In the genomic region with DNA sequence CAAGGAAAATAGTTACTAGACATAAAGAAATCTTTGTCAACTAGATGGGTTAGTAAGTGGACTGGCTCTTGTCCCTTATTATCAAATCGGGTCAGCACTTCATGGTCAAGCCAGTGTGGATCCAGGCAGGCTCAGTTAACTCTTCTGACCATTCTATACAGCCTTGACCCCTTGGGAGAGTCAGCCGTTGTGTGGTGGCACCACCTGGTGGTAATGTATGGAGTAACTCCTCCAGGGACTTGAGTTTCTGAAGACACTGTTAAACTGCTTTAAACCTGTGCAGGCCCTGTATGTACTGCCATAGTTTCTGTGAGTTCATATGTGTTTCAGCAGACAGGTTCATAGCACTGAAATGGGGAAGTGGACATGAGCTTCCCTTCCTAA, we compare ENCODE assay signal across 9 mouse cellular contexts. TPM values are rescaled to one million over a fixed set of nuclear protein-coding genes. Genes with fewer than 3 reads are reported as not detected.
DNase-seq lines count a peak whose midpoint lies in the region; ATAC-seq and TF ChIP-seq lines count a peak whose summit lies in the region.
"Had no signal": no experiment of that assay in that cellular context is flagged by ENCODE, and none has a peak within 500 bp of the region (broad histone marks: within the 10 kb centered on the region; RNA-seq: fewer than 3 reads in every experiment).

No protein-coding gene starts in this region.

- 0 out of 2 replicates have a peak, but pooled peaks have one; percentile 54 for ATAC-seq in hindbrain, embryonic 13.5 days (ENCODE audit: low FRiP score)
- peak; percentile 79 for ATAC-seq in megakaryocyte-erythroid progenitor cell, adult 5-6 weeks (replicated peaks; ENCODE audit: low FRiP score, low TSS enrichment, poor library complexity, severe bottlenecking)

- no peak overlapping the region for H3K9ac ChIP-seq in hindbrain, embryonic 13.5 days
- H3K9ac ChIP-seq: limb, embryonic 12.5 days had no signal

- 9% methylated on average over 2 of the region's 2 CpGs for WGBS in hindbrain, embryonic 13.5 days
- 1% methylated on average over 2 of the region's 2 CpGs for WGBS in small intestine, adult 2 months

- no peak overlapping the region for H3K4me2 ChIP-seq in hindbrain, embryonic 13.5 days
- H3K4me2 ChIP-seq: limb, embryonic 12.5 days had no signal

- H3K4me3 ChIP-seq in hindbrain, embryonic 13.5 days = no peak overlapping the region
- H3K4me3 ChIP-seq in small intestine, adult 2 months (ENCODE audit: low read depth, low read length) = no peak overlapping the region
- H3K4me3 ChIP-seq: limb, embryonic 12.5 days had no signal

- H3K9me3 ChIP-seq in hindbrain, embryonic 13.5 days = no peaks in the 10 kb centered on the region
- H3K9me3 ChIP-seq: limb, embryonic 12.5 days had no signal

- peak; percentile 61 for DNase-seq in MN1 (ENCODE audit: low spot score)
- peak; percentile 78 for DNase-seq in cerebellum, adult 11-12 months
- DNase-seq in frontal cortex, adult 2 months (ENCODE audit: extremely low spot score in 1 of 2, low spot score in 1 of 2) = peak; percentile 38 to 87
- DNase-seq in left cerebral cortex, adult 11 months (ENCODE audit: low spot score) = peak; percentile 25
- no peak for DNase-seq in T-cell, adult 2 months (ENCODE audit: low spot score)

- H3K27me3 ChIP-seq in hindbrain, embryonic 13.5 days = no peaks in the 10 kb centered on the region
- no peaks in the 10 kb centered on the region for H3K27me3 ChIP-seq in small intestine, adult 2 months (ENCODE audit: control insufficient read depth, insufficient read depth, low read length)

- H3K4me1 ChIP-seq in hindbrain, embryonic 13.5 days (replicated peaks) = 0 out of 2 replicates have a peak, but pooled peaks cover 8% of the 10 kb centered on the region
- H3K4me1 ChIP-seq in small intestine, adult 2 months (ENCODE audit: control insufficient read depth, insufficient read depth, insufficient read length, low read length) = no peaks in the 10 kb centered on the region

- no peak for TF ChIP-seq POLR2A in small intestine, adult 2 months (IDR thresholded peaks at IDR 0.05; ENCODE audit: low read depth, low read length)

- TF ChIP-seq CTCF in small intestine, adult 2 months (IDR thresholded peaks at IDR 0.05; ENCODE audit: extremely low read depth, insufficient read length, insufficient replicate concordance, low read depth, low read length) = peak; percentile 72; the same call in 1 of the 2 replicates

- H3K27ac ChIP-seq in hindbrain, embryonic 13.5 days = no peak overlapping the region
- H3K27ac ChIP-seq in small intestine, adult 2 months (ENCODE audit: insufficient read depth, low read depth, low read length) = no peak overlapping the region
- H3K27ac ChIP-seq: limb, embryonic 12.5 days had no signal

- H3K36me3 ChIP-seq in hindbrain, embryonic 13.5 days = no peaks in the 10 kb centered on the region
- no peaks in the 10 kb centered on the region for H3K36me3 ChIP-seq in small intestine, adult 2 months (ENCODE audit: control insufficient read depth, insufficient read depth, low read length)
- H3K36me3 ChIP-seq: limb, embryonic 12.5 days had no signal

RNA-seq across cellular contexts. Expression of a gene that starts 35.0 kb away (rescaled TPM):
- 9.4 and 10.4 TPM in 2 replicates for polyA plus RNA-seq in frontal cortex, adult 2 months (2012; rRNA removed)
- polyA plus RNA-seq in hindbrain, embryonic 13.5 days (2015; fragmentation: Nextera tagmentation; extraction: Ambion mirVana) = 7.7 and 8.9 TPM in 2 replicates
- total RNA-seq in megakaryocyte-erythroid progenitor cell, adult 5-6 weeks (2014; fragmentation: Nextera tagmentation) = not detected in 2 replicates
- not detected in 2 replicates for total RNA-seq in megakaryocyte-erythroid progenitor cell, adult 5-6 weeks (2017)
- 1.0 and 2.0 TPM in 2 replicates for polyA plus RNA-seq in small intestine, adult 2 months (2012; rRNA removed)
